Mouse (Mus musculus): ENCODE results near the gene Slc36a3. TPM values are rescaled to one million over a fixed set of nuclear protein-coding genes. Genes with fewer than 3 reads are reported as not detected.
A peak's percentile ranks its signal among the peaks of the same experiment; 100 is the strongest.
"Not testable (repeated sequence)": the region's sequence is repeated elsewhere in the genome, so short reads cannot be mapped to it uniquely, and the experiment has no call there.

Slc36a3 gene
- total RNA-seq, 4 experiments from 2014 or later, result not detected

- DNase-seq (ENCODE audit: low spot score in 2 of 2), result no peak
Measured at GRCm38 (mm10) chr11:55109521-55110300, 41.8 kb downstream of the Slc36a3 start.

GRCm38 (mm10) chr11:55106636-55107035 is 44.9 kb downstream of the Slc36a3 start:
- DNase-seq (ENCODE audit: low spot score in 2 of 2), result no peak

GRCm38 (mm10) chr11:55105389-55105788 is 46.1 kb downstream of the Slc36a3 start:
- no peak for DNase-seq (ENCODE audit: low spot score in 2 of 2)

- no peak for DNase-seq (ENCODE audit: low spot score in 2 of 2)
Measured at GRCm38 (mm10) chr11:55103229-55103628, 48.3 kb downstream of the Slc36a3 start.

GRCm38 (mm10) chr11:55102015-55102414 is 49.5 kb downstream of the Slc36a3 start:
- DNase-seq (ENCODE audit: low spot score in 2 of 2), result no peak

GRCm38 (mm10) chr11:55099868-55100267 is 51.6 kb downstream of the Slc36a3 start:
- DNase-seq (ENCODE audit: low spot score in 2 of 2), result no peak

GRCm38 (mm10) chr11:55099019-55099771 is 52.3 kb downstream of the Slc36a3 start:
- DNase-seq (ENCODE audit: low spot score in 2 of 2), result no peak

- DNase-seq (ENCODE audit: low spot score in 2 of 2), result no peak
Measured at GRCm38 (mm10) chr11:55098189-55098915, 53.2 kb downstream of the Slc36a3 start.

GRCm38 (mm10) chr11:55097463-55098188 is 53.9 kb downstream of the Slc36a3 start, which contains the start of gene Gm2a:
Gene Gm2a, plus strand, starts transcription at chr11:55098115.
- peak; percentile 77 to 95 for DNase-seq (ENCODE audit: low spot score in 2 of 2)

- DNase-seq (ENCODE audit: low spot score in 2 of 2), result no peak
Measured at GRCm38 (mm10) chr11:55096731-55097462, 54.6 kb downstream of the Slc36a3 start.

- not testable (repeated sequence) for DNase-seq (ENCODE audit: low spot score in 2 of 2)
Measured at GRCm38 (mm10) chr11:55096296-55096695, 55.2 kb downstream of the Slc36a3 start.

GRCm38 (mm10) chr11:55093096-55093495 is 58.4 kb downstream of the Slc36a3 start:
- DNase-seq (ENCODE audit: low spot score in 2 of 2), result no peak

- DNase-seq (ENCODE audit: low spot score in 2 of 2), result no peak
Measured at GRCm38 (mm10) chr11:55089892-55090291, 61.6 kb downstream of the Slc36a3 start.

GRCm38 (mm10) chr11:55087006-55087405 is 64.5 kb downstream of the Slc36a3 start:
- peak in 1 of 2 experiments; percentile 63 for DNase-seq (ENCODE audit: low spot score in 2 of 2)

GRCm38 (mm10) chr11:55085396-55085795 is 66.1 kb downstream of the Slc36a3 start:
- DNase-seq (ENCODE audit: low spot score in 2 of 2), result no peak

- no peak for DNase-seq (ENCODE audit: low spot score in 2 of 2)
Measured at GRCm38 (mm10) chr11:55084629-55085028, 66.9 kb downstream of the Slc36a3 start.

- no peak for DNase-seq (ENCODE audit: low spot score in 2 of 2)
Measured at GRCm38 (mm10) chr11:55081206-55081605, 70.3 kb downstream of the Slc36a3 start.

- DNase-seq (ENCODE audit: low spot score in 2 of 2), result no peak
Measured at GRCm38 (mm10) chr11:55079180-55079579, 72.3 kb downstream of the Slc36a3 start.

GRCm38 (mm10) chr11:55078502-55078901 is 73.0 kb downstream of the Slc36a3 start:
- no peak for DNase-seq (ENCODE audit: low spot score in 2 of 2)
